Mouse (Mus musculus) hindbrain, embryonic 13.5 days (tissue): Measurements from ENCODE around the gene S1pr3. TPM values are rescaled to one million over a fixed set of nuclear protein-coding genes. Genes with fewer than 3 reads are reported as not detected.

Experiments
- ATAC-seq: fragments of 200-750 bp; cut with Nextera tagmentation; 2 replicates; pipeline ENCODE4 v1.8.0; 2017; ENCODE audit warnings: moderate TSS enrichment; ENCODE audit not compliant: low FRiP score
- H3K27ac ChIP-seq: fragments of 300-500 bp; sonication (generic); 2 replicates; pipeline ENCODE4 v1.5.1; 2015; ENCODE audit warnings: inconsistent platforms, mild to moderate bottlenecking, moderate library complexity
- H3K27me3 ChIP-seq: fragments of 300-500 bp; sonication (generic); 2 replicates; pipeline ENCODE4 v1.6.1; 2015; ENCODE audit warnings: mild to moderate bottlenecking, inconsistent platforms
- H3K36me3 ChIP-seq: fragments of 300-500 bp; sonication (generic); 2 replicates; pipeline ENCODE4 v1.6.1; 2015; ENCODE audit warnings: mild to moderate bottlenecking, inconsistent platforms
- H3K4me1 ChIP-seq: fragments of 300-500 bp; sonication (generic); replicated peaks from 2 replicates; pipeline ENCODE4 v1.6.1; 2015; ENCODE audit warnings: inconsistent platforms
- H3K4me2 ChIP-seq: fragments of 300-500 bp; sonication (generic); 2 replicates; pipeline ENCODE4 v1.6.1; 2015; ENCODE audit warnings: inconsistent platforms, mild to moderate bottlenecking, moderate library complexity
- H3K4me3 ChIP-seq: fragments of 300-500 bp; sonication (generic); 2 replicates; pipeline ENCODE4 v1.5.1; 2015; ENCODE audit warnings: mild to moderate bottlenecking, inconsistent platforms
- H3K9ac ChIP-seq: fragments of 300-500 bp; sonication (generic); 2 replicates; pipeline ENCODE4 v1.6.1; 2015; ENCODE audit warnings: mild to moderate bottlenecking, inconsistent platforms
- H3K9me3 ChIP-seq: fragments of 300-500 bp; sonication (generic); 2 replicates; pipeline ENCODE4 v1.6.1; 2016; ENCODE audit warnings: inconsistent platforms
- WGBS: fragments of 180-500 bp; shearing (Covaris S2); methylation state at CpG from one replicate; pipeline ENCODE4 v1.1.7; 2015; 5-methylcytosine and 5-hydroxymethylcytosine counted together
- polyA plus RNA-seq: library from polyadenylated mRNA; unstranded; fragments of >200 nt; fragmentation: Nextera tagmentation; extraction: Ambion mirVana; gene quantifications from 2 replicates; pipeline ENCODE4 v1.2.1, GENCODE M21; 2015

Gene S1pr3
- polyA plus RNA-seq, 1 experiment from 2014 or later: 14.1 TPM

- H3K4me1 ChIP-seq: 0 out of 2 replicates have a peak, but pooled peaks cover 5% of the 10 kb centered on the region
- WGBS: 78% methylated on average over 17 of the region's 17 CpGs
- H3K4me2 ChIP-seq: no peak overlapping the region
- no peak overlapping the region for H3K4me3 ChIP-seq
- no peaks in the 10 kb centered on the region for H3K36me3 ChIP-seq
- H3K9ac ChIP-seq: no peak overlapping the region
- no peaks in the 10 kb centered on the region for H3K9me3 ChIP-seq
- no peak for ATAC-seq
- H3K27ac ChIP-seq: no peak overlapping the region
- no peaks in the 10 kb centered on the region for H3K27me3 ChIP-seq
Measured at GRCm38 (mm10) chr13:51468697-51469250, 60.3 kb downstream of the S1pr3 start.

Other genes starting within 250 kb of the S1pr3 start
- 0.76 and 0.77 TPM in 2 replicates for gene Nxnl2, start 237.6 kb upstream of the S1pr3 start, polyA plus RNA-seq
- 4.1 and 4.2 TPM in 2 replicates for gene Shc3, start 160.8 kb downstream of the S1pr3 start, polyA plus RNA-seq
- gene Cks2, start 236.6 kb downstream of the S1pr3 start, polyA plus RNA-seq: 76.0 and 78.7 TPM in 2 replicates
- gene Secisbp2, start 243.1 kb downstream of the S1pr3 start, polyA plus RNA-seq: 31.9 and 33.1 TPM in 2 replicates